Mouse (Mus musculus): ENCODE data around the gene Nus1. TPM values are rescaled to one million over a fixed set of nuclear protein-coding genes. Genes with fewer than 3 reads are reported as not detected.

Nus1 gene
- polyA plus RNA-seq, 1 experiment from 2014 or later: 15.7 TPM

GRCm38 (mm10) chr10:52420526-52420925 is 3.2 kb downstream of the Nus1 start:
- no peak for DNase-seq (ENCODE audit: low spot score)
- peaks cover 7% of the 10 kb centered on the region for H3K4me1 ChIP-seq (ENCODE audit: control insufficient read depth, insufficient read depth, low read length)
- H3K36me3 ChIP-seq (ENCODE audit: control insufficient read depth, insufficient read depth, low read length): no peaks in the 10 kb centered on the region
- no peaks in the 10 kb centered on the region for H3K27me3 ChIP-seq (ENCODE audit: control insufficient read depth, insufficient read depth, low read length)
- no peak overlapping the region for H3K9ac ChIP-seq (ENCODE audit: low read length)
- no peak overlapping the region for H3K4me2 ChIP-seq (ENCODE audit: low read depth, severe bottlenecking)
- ATAC-seq (ENCODE audit: insufficient number of reproducible peaks, low FRiP score, low TSS enrichment, low read depth): no peak
- no peak overlapping the region for H3K27ac ChIP-seq (replicated peaks; ENCODE audit: low read depth, low read length)
- WGBS: 85% methylated on average over 1 of the region's 1 CpGs
- no peaks in the 10 kb centered on the region for H3K9me3 ChIP-seq (ENCODE audit: control insufficient read depth, low read length)
- no peak overlapping the region for H3K4me3 ChIP-seq (ENCODE audit: low read depth, low read length)

GRCm38 (mm10) chr10:52421716-52422115 is 4.4 kb downstream of the Nus1 start:
- ATAC-seq (ENCODE audit: insufficient number of reproducible peaks, low FRiP score, low TSS enrichment, low read depth): no peak
- no peak overlapping the region for H3K27ac ChIP-seq (replicated peaks; ENCODE audit: low read depth, low read length)
- no peaks in the 10 kb centered on the region for H3K36me3 ChIP-seq (ENCODE audit: control insufficient read depth, insufficient read depth, low read length)
- no peak for DNase-seq (ENCODE audit: low spot score)
- no peak overlapping the region for H3K4me2 ChIP-seq (ENCODE audit: low read depth, severe bottlenecking)
- H3K9me3 ChIP-seq (ENCODE audit: control insufficient read depth, low read length): no peaks in the 10 kb centered on the region
- H3K4me1 ChIP-seq (ENCODE audit: control insufficient read depth, insufficient read depth, low read length): peaks cover 7% of the 10 kb centered on the region
- WGBS: 95% methylated on average over 6 of the region's 6 CpGs
- H3K9ac ChIP-seq (ENCODE audit: low read length): no peak overlapping the region
- H3K4me3 ChIP-seq (ENCODE audit: low read depth, low read length): no peak overlapping the region
- no peaks in the 10 kb centered on the region for H3K27me3 ChIP-seq (ENCODE audit: control insufficient read depth, insufficient read depth, low read length)

- Histone ChIP-seq H3K4me2 (ENCODE audit: low read depth, severe bottlenecking) (no peak overlapping the region), H3K9ac (ENCODE audit: low read length) (no peak overlapping the region), H3K27ac (replicated peaks; ENCODE audit: low read depth, low read length) (no peak overlapping the region), H3K4me1 (ENCODE audit: control insufficient read depth, insufficient read depth, low read length) (peaks cover 7% of the 10 kb centered on the region), H3K4me3 (ENCODE audit: low read depth, low read length) (no peak overlapping the region), H3K36me3 (ENCODE audit: control insufficient read depth, insufficient read depth, low read length) (no peaks in the 10 kb centered on the region), H3K9me3 (ENCODE audit: control insufficient read depth, low read length) (no peaks in the 10 kb centered on the region), H3K27me3 (ENCODE audit: control insufficient read depth, insufficient read depth, low read length) (no peaks in the 10 kb centered on the region)
- 85% methylated on average over 2 of the region's 2 CpGs for WGBS
- no peak for DNase-seq (ENCODE audit: low spot score)
- no peak for ATAC-seq (ENCODE audit: insufficient number of reproducible peaks, low FRiP score, low TSS enrichment, low read depth)
These were observed 5.8 kb downstream of the Nus1 start for GRCm38 (mm10) chr10:52423097-52423496.

- Histone ChIP-seq H3K4me1 (ENCODE audit: control insufficient read depth, insufficient read depth, low read length) (no peaks in the 10 kb centered on the region), H3K9ac (ENCODE audit: low read length) (no peak overlapping the region), H3K27me3 (ENCODE audit: control insufficient read depth, insufficient read depth, low read length) (no peaks in the 10 kb centered on the region), H3K36me3 (ENCODE audit: control insufficient read depth, insufficient read depth, low read length) (no peaks in the 10 kb centered on the region), H3K4me3 (ENCODE audit: low read depth, low read length) (no peak overlapping the region), H3K9me3 (ENCODE audit: control insufficient read depth, low read length) (no peaks in the 10 kb centered on the region), H3K4me2 (ENCODE audit: low read depth, severe bottlenecking) (no peak overlapping the region), H3K27ac (replicated peaks; ENCODE audit: low read depth, low read length) (no peak overlapping the region)
- 84% methylated on average over 7 of the region's 7 CpGs for WGBS
- DNase-seq (ENCODE audit: low spot score) (no peak), ATAC-seq (ENCODE audit: insufficient number of reproducible peaks, low FRiP score, low TSS enrichment, low read depth) (no peak)
These were observed 9.1 kb downstream of the Nus1 start for GRCm38 (mm10) chr10:52426314-52426980.

GRCm38 (mm10) chr10:52427634-52428415 is 10.5 kb downstream of the Nus1 start:
- no peak overlapping the region for H3K4me3 ChIP-seq (ENCODE audit: low read depth, low read length)
- ATAC-seq (ENCODE audit: insufficient number of reproducible peaks, low FRiP score, low TSS enrichment, low read depth) (no peak), DNase-seq (ENCODE audit: low spot score) (no peak)
- no peaks in the 10 kb centered on the region for H3K36me3 ChIP-seq (ENCODE audit: control insufficient read depth, insufficient read depth, low read length)
- no peak overlapping the region for H3K27ac ChIP-seq (replicated peaks; ENCODE audit: low read depth, low read length)
- WGBS: 37% methylated on average over 2 of the region's 2 CpGs
- H3K27me3 ChIP-seq (ENCODE audit: control insufficient read depth, insufficient read depth, low read length): no peaks in the 10 kb centered on the region
- no peak overlapping the region for H3K9ac ChIP-seq (ENCODE audit: low read length)
- H3K4me2 ChIP-seq (ENCODE audit: low read depth, severe bottlenecking): no peak overlapping the region
- no peaks in the 10 kb centered on the region for H3K4me1 ChIP-seq (ENCODE audit: control insufficient read depth, insufficient read depth, low read length)
- no peaks in the 10 kb centered on the region for H3K9me3 ChIP-seq (ENCODE audit: control insufficient read depth, low read length)

GRCm38 (mm10) chr10:52430953-52431352 is 13.6 kb downstream of the Nus1 start:
- H3K9ac ChIP-seq (ENCODE audit: low read length): no peak overlapping the region
- H3K27me3 ChIP-seq (ENCODE audit: control insufficient read depth, insufficient read depth, low read length): no peaks in the 10 kb centered on the region
- 88% methylated on average over 1 of the region's 1 CpGs for WGBS
- H3K4me2 ChIP-seq (ENCODE audit: low read depth, severe bottlenecking): no peak overlapping the region
- DNase-seq (ENCODE audit: low spot score) (no peak), ATAC-seq (ENCODE audit: insufficient number of reproducible peaks, low FRiP score, low TSS enrichment, low read depth) (no peak)
- H3K9me3 ChIP-seq (ENCODE audit: control insufficient read depth, low read length): no peaks in the 10 kb centered on the region
- H3K4me3 ChIP-seq (ENCODE audit: low read depth, low read length): no peak overlapping the region
- no peaks in the 10 kb centered on the region for H3K4me1 ChIP-seq (ENCODE audit: control insufficient read depth, insufficient read depth, low read length)
- peaks cover 4% of the 10 kb centered on the region; the same call in 1 of the 2 replicates for H3K36me3 ChIP-seq (ENCODE audit: control insufficient read depth, insufficient read depth, low read length)
- H3K27ac ChIP-seq (replicated peaks; ENCODE audit: low read depth, low read length): no peak overlapping the region

GRCm38 (mm10) chr10:52434836-52435235 is 17.5 kb downstream of the Nus1 start:
- no peak overlapping the region for H3K4me3 ChIP-seq (ENCODE audit: low read depth, low read length)
- no peak overlapping the region for H3K9ac ChIP-seq (ENCODE audit: low read length)
- no peak overlapping the region for H3K27ac ChIP-seq (replicated peaks; ENCODE audit: low read depth, low read length)
- H3K36me3 ChIP-seq (ENCODE audit: control insufficient read depth, insufficient read depth, low read length): peaks cover 9% of the 10 kb centered on the region
- H3K4me1 ChIP-seq (ENCODE audit: control insufficient read depth, insufficient read depth, low read length): no peaks in the 10 kb centered on the region
- H3K4me2 ChIP-seq (ENCODE audit: low read depth, severe bottlenecking): no peak overlapping the region
- 95% methylated on average over 8 of the region's 8 CpGs for WGBS
- DNase-seq (ENCODE audit: low spot score) (no peak), ATAC-seq (ENCODE audit: insufficient number of reproducible peaks, low FRiP score, low TSS enrichment, low read depth) (no peak)
- H3K27me3 ChIP-seq (ENCODE audit: control insufficient read depth, insufficient read depth, low read length): no peaks in the 10 kb centered on the region
- no peaks in the 10 kb centered on the region for H3K9me3 ChIP-seq (ENCODE audit: control insufficient read depth, low read length)

GRCm38 (mm10) chr10:52460614-52461013 is 43.3 kb downstream of the Nus1 start:
- Histone ChIP-seq H3K27ac (replicated peaks; ENCODE audit: low read depth, low read length) (no peak overlapping the region), H3K4me1 (ENCODE audit: control insufficient read depth, insufficient read depth, low read length) (no peaks in the 10 kb centered on the region), H3K9ac (ENCODE audit: low read length) (no peak overlapping the region), H3K4me2 (ENCODE audit: low read depth, severe bottlenecking) (no peak overlapping the region), H3K36me3 (ENCODE audit: control insufficient read depth, insufficient read depth, low read length) (no peaks in the 10 kb centered on the region), H3K9me3 (ENCODE audit: control insufficient read depth, low read length) (no peaks in the 10 kb centered on the region), H3K4me3 (ENCODE audit: low read depth, low read length) (no peak overlapping the region), H3K27me3 (ENCODE audit: control insufficient read depth, insufficient read depth, low read length) (no peaks in the 10 kb centered on the region)
- no peak for DNase-seq (ENCODE audit: low spot score)
- WGBS: 76% methylated on average over 2 of the region's 2 CpGs
- ATAC-seq (ENCODE audit: insufficient number of reproducible peaks, low FRiP score, low TSS enrichment, low read depth): no peak

Data from limb, embryonic 11.5 days (tissue).